Mouse (Mus musculus): ENCODE measurements at regions not wholly inside any gene's neighbourhood (a gene's known extent, or its start where the extent isn't known, plus 50 kb on each side); places are given as distances from the start of the nearest gene placed in this dataset.
A peak's percentile ranks its signal among the peaks of the same experiment; 100 is the strongest.

- DNase-seq (ENCODE audit: extremely low spot score in 1 of 2, low spot score in 2 of 2), result peak in 1 of 2 experiments; percentile 37
- intact Hi-C loops (cut with DNase I), result no loop called here
Observed at GRCm38 (mm10) chr9:50142756-50143155, 202.0 kb downstream of the Rpl10-ps3 start.

- peak in 1 of 2 experiments; percentile 51 for DNase-seq (ENCODE audit: extremely low spot score in 1 of 2, low spot score in 2 of 2)
- intact Hi-C loops (cut with DNase I), result no loop called here
Observed at GRCm38 (mm10) chr9:50142091-50142490, 202.7 kb downstream of the Rpl10-ps3 start.

GRCm38 (mm10) chr9:50141176-50141575 lies 203.6 kb downstream of the Rpl10-ps3 start:
- intact Hi-C loops (cut with DNase I), result no loop called here
- DNase-seq (ENCODE audit: extremely low spot score in 1 of 2, low spot score in 2 of 2), result no peak

- peak in 1 of 2 experiments; percentile 64 for DNase-seq (ENCODE audit: extremely low spot score in 1 of 2, low spot score in 2 of 2)
- intact Hi-C loops (cut with DNase I), result no loop called here
Observed at GRCm38 (mm10) chr9:50138341-50138978, 206.3 kb downstream of the Rpl10-ps3 start.

GRCm38 (mm10) chr9:50136636-50136985 lies 208.2 kb downstream of the Rpl10-ps3 start:
- DNase-seq (ENCODE audit: extremely low spot score in 1 of 2, low spot score in 2 of 2), result no peak

GRCm38 (mm10) chr9:50135939-50136635 lies 208.7 kb downstream of the Rpl10-ps3 start:
- intact Hi-C loops (cut with DNase I), result no loop called here
- DNase-seq (ENCODE audit: extremely low spot score in 1 of 2, low spot score in 2 of 2), result no peak

More at GRCm38 (mm10) chr9:50136636-50136985, 208.2 kb downstream of the Rpl10-ps3 start:
- intact Hi-C loops (cut with DNase I), result no loop called here

GRCm38 (mm10) chr9:50124241-50124640 lies 220.5 kb downstream of the Rpl10-ps3 start:
- no peak for DNase-seq (ENCODE audit: extremely low spot score in 1 of 2, low spot score in 2 of 2)
- intact Hi-C loops (cut with DNase I), result no loop called here

GRCm38 (mm10) chr9:50120820-50121599 lies 223.8 kb downstream of the Rpl10-ps3 start:
- peak in 1 of 2 experiments; percentile 52 for DNase-seq (ENCODE audit: extremely low spot score in 1 of 2, low spot score in 2 of 2)
- intact Hi-C loops (cut with DNase I), result no loop called here

- no peak for DNase-seq (ENCODE audit: extremely low spot score in 1 of 2, low spot score in 2 of 2)
- intact Hi-C loops (cut with DNase I), result no loop called here
Observed at GRCm38 (mm10) chr9:50119412-50119811, 225.4 kb downstream of the Rpl10-ps3 start.

GRCm38 (mm10) chr9:50118578-50118977 lies 226.2 kb downstream of the Rpl10-ps3 start:
- intact Hi-C loops (cut with DNase I), result no loop called here
- DNase-seq (ENCODE audit: extremely low spot score in 1 of 2, low spot score in 2 of 2), result peak in 1 of 2 experiments; percentile 49

GRCm38 (mm10) chr9:50106551-50106950 lies 238.2 kb downstream of the Rpl10-ps3 start:
- no peak for DNase-seq (ENCODE audit: extremely low spot score in 1 of 2, low spot score in 2 of 2)
- intact Hi-C loops (cut with DNase I), result no loop called here

GRCm38 (mm10) chr9:50102766-50103165 lies 242.0 kb downstream of the Rpl10-ps3 start:
- DNase-seq (ENCODE audit: extremely low spot score in 1 of 2, low spot score in 2 of 2), result no peak
- intact Hi-C loops (cut with DNase I), result no loop called here

GRCm38 (mm10) chr9:50101061-50101460 lies 243.7 kb downstream of the Rpl10-ps3 start:
- no peak for DNase-seq (ENCODE audit: extremely low spot score in 1 of 2, low spot score in 2 of 2)
- intact Hi-C loops (cut with DNase I), result no loop called here

GRCm38 (mm10) chr9:50090968-50091367 lies 253.8 kb downstream of the Rpl10-ps3 start:
- DNase-seq (ENCODE audit: extremely low spot score in 1 of 2, low spot score in 2 of 2), result no peak
- intact Hi-C loops (cut with DNase I), result no loop called here

- no peak for DNase-seq (ENCODE audit: extremely low spot score in 1 of 2, low spot score in 2 of 2)
- intact Hi-C loops (cut with DNase I), result no loop called here
Observed at GRCm38 (mm10) chr9:50089916-50090315, 254.9 kb downstream of the Rpl10-ps3 start.

GRCm38 (mm10) chr9:50080205-50080604 lies 264.6 kb downstream of the Rpl10-ps3 start:
- DNase-seq (ENCODE audit: extremely low spot score in 1 of 2, low spot score in 2 of 2), result no peak
- intact Hi-C loops (cut with DNase I), result no loop called here

GRCm38 (mm10) chr9:50068576-50068975 lies 269.9 kb upstream of the Ncam1 start:
- no peak for DNase-seq (ENCODE audit: extremely low spot score in 1 of 2, low spot score in 2 of 2)
- intact Hi-C loops (cut with DNase I), result no loop called here

GRCm38 (mm10) chr9:50067729-50068225 lies 269.1 kb upstream of the Ncam1 start:
- intact Hi-C loops (cut with DNase I), result no loop called here

GRCm38 (mm10) chr9:50064505-50065229 lies 265.9 kb upstream of the Ncam1 start:
- intact Hi-C loops (cut with DNase I), result no loop called here
- DNase-seq (ENCODE audit: extremely low spot score in 1 of 2, low spot score in 2 of 2), result peak; percentile 36 to 65

More at GRCm38 (mm10) chr9:50067729-50068225, 269.1 kb upstream of the Ncam1 start:
- no peak for DNase-seq (ENCODE audit: extremely low spot score in 1 of 2, low spot score in 2 of 2)
